Mouse (Mus musculus) CH12.LX (cell line): ENCODE data around the gene Senp6.

ENCODE experiments used
- CHD2 ChIP-seq: IDR thresholded peaks from 2 replicates; pipeline ENCODE4 v1.6.1; 2011; ENCODE audit warnings: low read length, improper control_type of control experiment
- CTCF ChIP-seq, 2 experiments: IDR thresholded peaks in 1 of 2; conservative IDR thresholded peaks in 1 of 2; 2 replicates each; pipeline ENCODE4 v1.5.1; 2011 to 2012; ENCODE audit warnings: low read depth in 2 of 2, low read length in 2 of 2, improper control_type of control experiment in 1 of 2, inconsistent platforms in 1 of 2, mild to moderate bottlenecking in 1 of 2, moderate library complexity in 1 of 2
- ELF1 ChIP-seq: IDR thresholded peaks from 2 replicates; pipeline ENCODE4 v1.6.1; 2014; ENCODE audit warnings: low read depth, mild to moderate bottlenecking, inconsistent platforms, low read length, improper control_type of control experiment
- EP300 ChIP-seq: IDR thresholded peaks from 2 replicates; pipeline ENCODE4 v1.6.1; 2011; ENCODE audit warnings: low read length, improper control_type of control experiment
- MAFK ChIP-seq: IDR thresholded peaks from 2 replicates; pipeline ENCODE4 v1.6.1; 2011; ENCODE audit warnings: low read length, improper control_type of control experiment; ENCODE audit not compliant: insufficient replicate concordance
- MAX ChIP-seq: IDR thresholded peaks from 2 replicates; pipeline ENCODE4 v1.6.1; 2011; ENCODE audit warnings: low read length, improper control_type of control experiment
- MXI1 ChIP-seq: IDR thresholded peaks from 2 replicates; pipeline ENCODE4 v1.6.1; 2011; ENCODE audit warnings: mild to moderate bottlenecking, low read depth, low read length, improper control_type of control experiment
- POLR2A ChIP-seq: IDR thresholded peaks from 2 replicates; pipeline ENCODE4 v1.6.1; 2011; ENCODE audit warnings: low read depth, mild to moderate bottlenecking, improper control_type of control experiment, low read length
- SMC3 ChIP-seq: IDR thresholded peaks from 2 replicates; pipeline ENCODE4 v1.6.1; 2011; ENCODE audit warnings: low read depth, low read length, improper control_type of control experiment
- TBP ChIP-seq: conservative IDR thresholded peaks from 2 replicates; pipeline ENCODE4 v1.6.1; 2011; ENCODE audit warnings: low read depth, low read length, improper control_type of control experiment
- UBTF ChIP-seq: IDR thresholded peaks from 2 replicates; pipeline ENCODE4 v1.6.1; 2012; ENCODE audit warnings: low read depth, mild to moderate bottlenecking, inconsistent platforms, low read length, improper control_type of control experiment, moderate library complexity
- USF1 ChIP-seq: IDR thresholded peaks from 2 replicates; pipeline ENCODE4 v1.6.1; 2014; ENCODE audit warnings: low read depth, mild to moderate bottlenecking, inconsistent platforms, low read length, improper control_type of control experiment
- ZNF384 ChIP-seq: IDR thresholded peaks from 2 replicates; pipeline ENCODE4 v1.6.1; 2012; ENCODE audit warnings: low read depth, low read length, improper control_type of control experiment, inconsistent platforms

GRCm38 (mm10) chr9:80020429-80020828 is 46.3 kb upstream of the Senp6 start:
- TF ChIP-seq CHD2 (no peak), USF1 (no peak), ELF1 (no peak), TBP (no peak), MXI1 (no peak), CTCF (conservative IDR thresholded peaks at IDR 0.05 in 1 of 2, IDR thresholded peaks at IDR 0.05 in 1 of 2; ENCODE audit: low read depth in 2 of 2, low read length in 2 of 2) (no peak), POLR2A (no peak), SMC3 (no peak), ZNF384 (no peak), MAFK (no peak), EP300 (no peak), UBTF (no peak), MAX (no peak)
